Mouse (Mus musculus) forebrain, embryonic 14.5 days (tissue): ENCODE data around the gene Bmi1. TPM values are rescaled to one million over a fixed set of nuclear protein-coding genes. Genes with fewer than 3 reads are reported as not detected.

Experiments used
- ATAC-seq: fragments of 200-750 bp; cut with Nextera tagmentation; 2 replicates; pipeline ENCODE4 v1.8.0; 2017; ENCODE audit warnings: mild to moderate bottlenecking, moderate library complexity
- DNase-seq: peaks from one replicate; pipeline ENCODE4 v3.0.0-alpha.2; 2015; ENCODE audit warnings: low spot score
- H3K27ac ChIP-seq: fragments of 300-500 bp; sonication (generic); 2 replicates; pipeline ENCODE4 v1.5.1; 2014; ENCODE audit warnings: low read depth, mild to moderate bottlenecking, control low read depth, low read length, moderate library complexity
- H3K27me3 ChIP-seq: fragments of 300-500 bp; sonication (generic); replicated peaks from 2 replicates; pipeline ENCODE4 v1.6.1; 2014; ENCODE audit warnings: low read length, control low read depth, mixed read lengths; ENCODE audit not compliant: control insufficient read depth, insufficient read depth
- H3K36me3 ChIP-seq: fragments of 300-500 bp; sonication (generic); 2 replicates; pipeline ENCODE4 v1.6.1; 2014; ENCODE audit warnings: low read length, control low read depth; ENCODE audit not compliant: control insufficient read depth, insufficient read depth
- H3K4me1 ChIP-seq: fragments of 300-500 bp; sonication (generic); 2 replicates; pipeline ENCODE4 v1.6.1; 2014; ENCODE audit warnings: antibody characterized with exemption, low read length, control low read depth; ENCODE audit not compliant: control insufficient read depth, insufficient read depth
- H3K4me2 ChIP-seq: fragments of 300-500 bp; sonication (generic); 2 replicates; pipeline ENCODE4 v1.6.1; 2014; ENCODE audit warnings: mild to moderate bottlenecking, control low read depth, low read length
- H3K4me3 ChIP-seq: fragments of 300-500 bp; sonication (generic); 2 replicates; pipeline ENCODE4 v1.5.1; 2014; ENCODE audit warnings: low read depth, low read length, control low read depth
- H3K9ac ChIP-seq: fragments of 300-500 bp; sonication (generic); 2 replicates; pipeline ENCODE4 v1.6.1; 2014; ENCODE audit warnings: mild to moderate bottlenecking, low read length, control low read depth, moderate library complexity
- H3K9me3 ChIP-seq: fragments of 300-500 bp; sonication (generic); replicated peaks from 2 replicates; pipeline ENCODE4 v1.6.1; 2016; ENCODE audit warnings: low read length, control low read depth, mixed read lengths; ENCODE audit not compliant: control insufficient read depth
- WGBS: fragments of 180-500 bp; shearing (Covaris S2); extraction: QIAGEN DNeasy Blood & Tissue Kit; methylation state at CpG from one replicate; pipeline ENCODE4 v1.1.7; 2014; 5-methylcytosine and 5-hydroxymethylcytosine counted together
- polyA plus RNA-seq: library from polyadenylated mRNA; unstranded; fragments of >200 nt; fragmentation: Nextera tagmentation; extraction: Ambion mirVana; gene quantifications from 2 replicates; pipeline ENCODE4 v1.2.1, GENCODE M21; 2014

Gene Bmi1
- polyA plus RNA-seq, 1 experiment from 2014 or later, result 45.8 TPM

DNA sequence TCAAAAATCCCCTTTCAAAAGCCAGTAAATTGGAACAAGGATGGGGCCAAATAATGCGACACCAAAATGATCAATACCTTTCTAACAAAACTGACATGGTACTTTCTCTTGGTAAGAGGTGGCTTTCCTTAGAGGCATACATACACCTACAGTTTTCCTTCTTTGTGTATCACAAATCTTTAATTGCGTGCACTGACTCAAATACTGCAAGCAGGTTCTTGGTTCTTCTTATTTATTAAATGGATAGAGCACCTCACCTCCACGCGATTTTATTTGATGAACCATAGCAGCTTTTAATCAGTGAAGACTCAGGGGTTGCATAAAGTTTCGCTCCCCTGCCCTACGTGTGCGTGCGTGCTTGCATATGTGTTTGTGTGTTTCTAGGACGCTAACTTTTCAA, 13.9 kb downstream of the Bmi1 start:
- Histone ChIP-seq H3K9ac (no peak overlapping the region), H3K4me2 (peak overlapping the region; percentile 67; the same call in 1 of the 2 replicates), H3K9me3 (no peaks in the 10 kb centered on the region), H3K36me3 (no peaks in the 10 kb centered on the region), H3K27me3 (peaks cover 63% of the 10 kb centered on the region), H3K4me1 (peaks cover 13% of the 10 kb centered on the region), H3K4me3 (peak overlapping the region; percentile 39), H3K27ac (no peak overlapping the region)
- under 1% methylated on average over 9 of the region's 9 CpGs for WGBS
- ATAC-seq (no peak), DNase-seq (no peak)

GRCm38 (mm10) chr2:18692031-18692430, 15.2 kb downstream of the Bmi1 start:
- ATAC-seq (no peak), DNase-seq (no peak)
- Histone ChIP-seq H3K9ac (no peak overlapping the region), H3K4me3 (no peak overlapping the region), H3K36me3 (no peaks in the 10 kb centered on the region), H3K4me1 (peaks cover 13% of the 10 kb centered on the region), H3K27ac (no peak overlapping the region), H3K27me3 (peaks cover 63% of the 10 kb centered on the region), H3K4me2 (no peak overlapping the region), H3K9me3 (no peaks in the 10 kb centered on the region)

DNA sequence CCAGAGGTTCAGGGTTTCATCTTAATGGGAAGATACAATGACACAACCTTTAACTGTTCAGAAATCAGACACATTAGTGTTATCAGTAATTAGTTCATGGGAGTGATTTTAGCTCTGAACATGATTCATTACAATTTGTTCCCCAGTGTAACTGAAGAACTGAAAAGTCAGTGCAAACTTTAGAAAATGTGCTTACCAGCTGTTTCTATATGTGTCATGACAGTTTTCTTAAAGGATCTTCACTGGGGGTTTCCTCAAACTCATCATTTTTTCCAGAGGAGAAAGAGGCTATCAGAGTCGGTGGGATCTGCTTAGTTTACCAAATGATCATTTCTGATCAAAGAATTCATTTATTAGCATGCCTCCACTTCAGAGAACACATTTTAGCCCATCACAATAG, 15.7 kb downstream of the Bmi1 start:
- Histone ChIP-seq H3K4me3 (no peak overlapping the region), H3K36me3 (no peaks in the 10 kb centered on the region), H3K9me3 (no peaks in the 10 kb centered on the region), H3K4me1 (peaks cover 13% of the 10 kb centered on the region), H3K4me2 (no peak overlapping the region), H3K27me3 (peaks cover 57% of the 10 kb centered on the region), H3K27ac (no peak overlapping the region), H3K9ac (no peak overlapping the region)
- ATAC-seq, result no peak
- 2% methylated on average over 1 of the region's 1 CpGs for WGBS
- DNase-seq, result no peak

DNA sequence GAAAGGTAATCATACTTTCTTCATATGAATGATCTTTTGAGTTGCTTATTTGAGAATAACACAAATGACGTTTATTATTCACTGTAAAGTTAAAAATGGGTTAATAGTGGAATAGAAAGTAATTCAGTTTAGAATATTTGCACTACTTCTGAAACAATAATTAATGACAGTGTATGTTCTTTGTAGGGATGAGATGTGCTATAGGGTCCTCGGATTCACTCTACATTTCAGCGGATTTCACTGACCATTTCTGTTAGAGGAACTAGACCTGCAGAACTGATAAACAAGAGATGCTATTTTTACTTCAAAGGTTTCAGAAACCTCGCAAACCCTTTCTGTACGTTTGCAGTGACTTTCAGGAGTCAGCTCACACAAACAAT, 16.7 kb downstream of the Bmi1 start:
- H3K4me2 ChIP-seq, result peak overlapping the region; percentile 96
- H3K4me1 ChIP-seq, result peaks cover 13% of the 10 kb centered on the region
- under 1% methylated on average over 5 of the region's 5 CpGs for WGBS
- H3K27me3 ChIP-seq, result peaks cover 58% of the 10 kb centered on the region
- H3K27ac ChIP-seq, result no peak overlapping the region
- DNase-seq (no peak), ATAC-seq (no peak)
- H3K36me3 ChIP-seq, result no peaks in the 10 kb centered on the region
- H3K4me3 ChIP-seq, result peak overlapping the region; percentile 51
- H3K9ac ChIP-seq, result no peak overlapping the region
- no peaks in the 10 kb centered on the region for H3K9me3 ChIP-seq

DNA sequence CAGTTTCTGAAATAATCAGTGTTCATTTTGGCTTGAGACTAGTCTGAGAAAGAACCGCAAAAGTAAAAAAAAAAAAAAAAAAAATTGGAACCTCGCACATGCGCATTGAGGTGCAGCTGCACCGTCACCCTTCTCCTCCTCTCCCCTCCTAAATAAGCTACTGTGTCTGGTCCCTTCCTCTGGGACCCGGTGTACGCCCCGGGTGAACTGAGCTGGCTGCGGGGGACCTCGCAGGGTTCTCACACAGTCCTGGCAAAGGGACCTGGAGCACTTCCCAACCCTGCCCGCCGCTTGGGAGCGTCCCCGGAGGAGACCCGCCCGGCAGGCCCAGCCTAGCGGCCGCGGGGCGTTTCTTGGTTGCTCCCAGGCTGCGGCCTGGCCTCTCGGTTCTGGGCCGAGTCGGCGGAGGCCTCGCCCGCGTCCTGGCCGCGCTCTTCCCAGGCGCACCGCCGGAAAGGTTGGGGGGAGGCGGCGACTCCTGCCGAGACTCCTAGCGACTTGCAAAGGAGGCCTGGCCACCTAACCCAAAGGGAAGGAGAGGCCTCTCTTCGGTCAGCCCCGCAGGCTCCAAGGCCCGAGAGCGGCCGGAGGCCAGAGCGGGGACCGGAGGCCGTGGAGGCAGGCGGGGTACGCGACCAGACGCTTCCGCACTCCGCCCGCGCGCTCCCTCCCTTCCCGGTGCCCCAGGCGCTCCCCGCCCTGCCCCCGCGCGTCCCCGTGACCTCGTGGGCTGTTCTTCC, 17.2 kb downstream of the Bmi1 start, which contains the start of gene Spag6:
Spag6 (plus strand) TSS at position 162 of the 740 bp plus-strand sequence.
- H3K36me3 ChIP-seq, result no peaks in the 10 kb centered on the region
- peak within 1 kb of the TSS; percentile 51 for H3K4me3 ChIP-seq
- peaks cover 8% of the 10 kb centered on the region for H3K4me1 ChIP-seq
- no peaks in the 10 kb centered on the region for H3K9me3 ChIP-seq
- WGBS, result under 1% methylated on average over 45 of the region's 61 CpGs
- ATAC-seq (peak; percentile 64), DNase-seq (peak; percentile 71)
- H3K27me3 ChIP-seq, result peaks cover 58% of the 10 kb centered on the region
- peak within 1 kb of the TSS; percentile 96 for H3K4me2 ChIP-seq
- peak within 1 kb of the TSS; percentile 75 for H3K9ac ChIP-seq
- H3K27ac ChIP-seq, result no peak within 1 kb of the TSS

GRCm38 (mm10) chr2:18694611-18694950, 17.8 kb downstream of the Bmi1 start:
- peak; percentile 14 for ATAC-seq
- peak overlapping the region; percentile 51 for H3K4me3 ChIP-seq
- 1% methylated on average over 20 of the region's 20 CpGs for WGBS
- H3K9me3 ChIP-seq, result no peaks in the 10 kb centered on the region
- H3K27me3 ChIP-seq, result peaks cover 58% of the 10 kb centered on the region
- H3K36me3 ChIP-seq, result no peaks in the 10 kb centered on the region
- H3K4me1 ChIP-seq, result peaks cover 8% of the 10 kb centered on the region
- H3K9ac ChIP-seq, result peak overlapping the region; percentile 75
- no peak overlapping the region for H3K27ac ChIP-seq
- H3K4me2 ChIP-seq, result peak overlapping the region; percentile 96
- DNase-seq, result no peak

DNA sequence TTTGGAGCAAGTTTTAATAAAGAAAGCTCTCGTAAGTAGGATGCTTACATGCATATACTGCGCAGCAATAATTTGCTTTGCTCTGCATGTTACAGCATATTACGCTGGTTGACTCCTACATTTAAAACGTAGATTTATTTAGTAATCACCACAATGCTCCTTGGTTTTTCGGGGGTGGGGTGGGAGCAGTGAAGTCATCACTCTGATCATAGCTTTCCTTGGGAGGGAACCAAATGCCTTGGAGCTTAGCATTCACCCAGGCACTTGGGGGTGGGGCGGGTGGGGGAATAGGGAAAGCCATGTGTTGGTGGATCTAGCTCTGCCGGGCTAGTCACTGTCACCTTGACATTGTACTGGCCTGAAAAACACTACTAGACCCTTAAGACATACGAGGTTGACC, 18.3 kb downstream of the Bmi1 start:
- no peak overlapping the region for H3K4me3 ChIP-seq

GRCm38 (mm10) chr2:18695629-18696150, 18.9 kb downstream of the Bmi1 start:
- WGBS, result 6% methylated on average over 7 of the region's 7 CpGs
- Histone ChIP-seq H3K27ac (no peak overlapping the region), H3K9ac (no peak overlapping the region), H3K9me3 (no peaks in the 10 kb centered on the region), H3K36me3 (no peaks in the 10 kb centered on the region), H3K4me3 (no peak overlapping the region), H3K4me1 (peaks cover 6% of the 10 kb centered on the region), H3K27me3 (peaks cover 64% of the 10 kb centered on the region), H3K4me2 (no peak overlapping the region)
- ATAC-seq (no peak), DNase-seq (no peak)

More for the DNA sequence above, 18.3 kb downstream of the Bmi1 start:
- Histone ChIP-seq H3K27me3 (peaks cover 62% of the 10 kb centered on the region), H3K27ac (no peak overlapping the region), H3K9me3 (no peaks in the 10 kb centered on the region), H3K4me2 (no peak overlapping the region), H3K36me3 (no peaks in the 10 kb centered on the region), H3K9ac (no peak overlapping the region), H3K4me1 (peaks cover 6% of the 10 kb centered on the region)
- ATAC-seq, result no peak
- DNase-seq, result no peak
- 3% methylated on average over 8 of the region's 8 CpGs for WGBS

DNA sequence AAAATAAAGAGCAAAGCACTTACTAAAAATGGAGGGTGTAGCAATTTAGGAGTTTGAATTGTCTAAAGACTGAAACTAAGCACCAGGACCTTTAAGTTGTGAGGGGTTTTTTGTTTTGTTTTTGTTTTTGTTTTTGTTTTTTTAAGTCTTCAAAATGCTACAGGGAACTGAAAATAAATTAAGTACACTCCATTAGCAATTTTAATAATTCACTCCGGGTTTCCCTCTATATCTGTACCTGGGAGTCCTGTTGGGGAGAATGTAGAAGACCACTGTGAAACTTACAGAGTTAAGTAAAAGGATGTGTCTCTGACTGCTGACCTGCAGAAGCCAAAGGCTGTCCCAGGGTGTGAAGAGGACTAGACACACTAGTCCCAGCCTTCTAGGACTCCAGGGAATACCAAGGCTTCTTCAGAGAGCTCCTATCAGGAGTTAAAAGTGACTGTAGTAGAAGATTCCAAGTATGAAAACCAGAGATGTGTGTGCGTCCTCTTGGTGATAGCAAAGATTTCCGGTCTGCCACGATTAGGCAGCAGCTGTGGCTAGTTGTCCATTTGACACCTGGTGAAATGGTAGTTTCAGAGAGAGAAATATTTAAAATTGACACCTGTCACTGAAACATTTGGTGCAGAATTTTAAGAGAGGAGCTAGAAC, 20.9 kb downstream of the Bmi1 start:
- no peak overlapping the region for H3K4me2 ChIP-seq
- no peaks in the 10 kb centered on the region for H3K9me3 ChIP-seq
- H3K36me3 ChIP-seq, result no peaks in the 10 kb centered on the region
- no peak overlapping the region for H3K4me3 ChIP-seq
- WGBS, result 1% methylated on average over 4 of the region's 4 CpGs
- peaks cover 65% of the 10 kb centered on the region for H3K27me3 ChIP-seq
- no peak overlapping the region for H3K27ac ChIP-seq
- ATAC-seq (no peak), DNase-seq (no peak)
- no peak overlapping the region for H3K9ac ChIP-seq
- H3K4me1 ChIP-seq, result peaks cover 6% of the 10 kb centered on the region
